Mouse (Mus musculus) myocyte (in vitro differentiated cells): ENCODE results near the gene Ppp2r5e.

Source experiments
- CEBPB ChIP-seq: IDR thresholded peaks from 2 replicates; pipeline ENCODE4 v1.6.1; 2011; ENCODE audit warnings: mild to moderate bottlenecking, moderate library complexity; ENCODE audit not compliant: poor library complexity, insufficient read depth, severe bottlenecking
- E2F4 ChIP-seq: IDR thresholded peaks from one replicate; pipeline ENCODE4 v1.6.1; 2011; ENCODE audit warnings: mild to moderate bottlenecking, control low read depth, moderate library complexity; ENCODE audit not compliant: insufficient read depth
- MAX ChIP-seq: IDR thresholded peaks from one replicate; pipeline ENCODE4 v1.6.1; 2011; ENCODE audit warnings: low read depth, mild to moderate bottlenecking, control low read depth
- MYOD1 ChIP-seq, 3 experiments: IDR thresholded peaks; one replicate each; pipeline ENCODE4 v1.6.1; 2011; ENCODE audit warnings: control low read depth in 2 of 3, low read depth in 2 of 3, mild to moderate bottlenecking in 2 of 3, moderate library complexity in 1 of 3; ENCODE audit not compliant: insufficient read length in 2 of 3, control insufficient read depth in 1 of 3
- MYOG ChIP-seq, 3 experiments: IDR thresholded peaks; one replicate each; pipeline ENCODE4 v1.6.1; 2011; ENCODE audit warnings: control low read depth in 2 of 3, low read depth in 2 of 3, mild to moderate bottlenecking in 2 of 3; ENCODE audit not compliant: insufficient read length in 2 of 3, control insufficient read depth in 1 of 3, insufficient read depth in 1 of 3
- POLR2A ChIP-seq: IDR thresholded peaks from one replicate; pipeline ENCODE4 v1.6.1; 2011; ENCODE audit warnings: low read depth, mild to moderate bottlenecking, control low read depth, moderate library complexity; ENCODE audit not compliant: insufficient read length
- REST ChIP-seq: IDR thresholded peaks from one replicate; pipeline ENCODE4 v1.6.1; 2011; ENCODE audit warnings: mild to moderate bottlenecking, control low read depth, moderate library complexity; ENCODE audit not compliant: insufficient read depth, insufficient read length
- SRF ChIP-seq: IDR thresholded peaks from one replicate; pipeline ENCODE4 v1.6.1; 2011; ENCODE audit warnings: low read depth; ENCODE audit not compliant: control insufficient read depth, insufficient read length
- TCF12 ChIP-seq: IDR thresholded peaks from one replicate; pipeline ENCODE4 v1.6.1; 2011; ENCODE audit warnings: mild to moderate bottlenecking, control low read depth; ENCODE audit not compliant: poor library complexity, insufficient read depth, severe bottlenecking
- USF1 ChIP-seq: IDR thresholded peaks from one replicate; pipeline ENCODE4 v1.6.1; 2011; ENCODE audit warnings: low read depth, mild to moderate bottlenecking, control low read depth, moderate library complexity

DNA sequence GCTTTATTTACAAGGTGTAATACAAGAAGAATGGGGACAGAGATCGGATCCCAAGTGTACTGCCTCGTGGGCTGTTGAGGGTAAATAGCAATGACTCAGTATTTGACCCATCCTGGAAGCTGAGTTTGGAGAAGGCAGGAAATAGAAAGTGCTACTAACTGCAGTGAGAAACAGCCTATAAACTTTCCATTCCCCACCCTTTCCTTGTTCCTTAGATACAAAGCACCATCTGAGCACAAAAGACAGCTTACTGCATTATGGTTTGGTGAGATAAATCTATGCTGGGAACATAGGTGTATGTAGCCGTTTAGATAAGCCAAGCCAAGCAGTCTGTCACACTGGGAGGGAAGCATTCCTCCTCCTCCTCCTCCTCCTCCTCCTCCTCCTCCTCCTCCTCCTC is 26.8 kb upstream of the Ppp2r5e start:
- TF ChIP-seq MAX, result no peak
- no peak for TF ChIP-seq USF1
- no peak for TF ChIP-seq POLR2A
- TF ChIP-seq E2F4, result no peak
- no peak for TF ChIP-seq MYOG (IDR thresholded peaks at IDR 0.05; ENCODE audit: control insufficient read depth in 1 of 3, insufficient read depth in 1 of 3, insufficient read length in 2 of 3, low read depth in 2 of 3)
- no peak for TF ChIP-seq CEBPB
- TF ChIP-seq TCF12, result no peak
- no peak for TF ChIP-seq REST
- TF ChIP-seq MYOD1 (IDR thresholded peaks at IDR 0.05; ENCODE audit: control insufficient read depth in 1 of 3, insufficient read length in 2 of 3, low read depth in 2 of 3), result no peak
- no peak for TF ChIP-seq SRF
